Mouse (Mus musculus): ENCODE measurements around the gene Dusp10.

GRCm38 (mm10) chr1:184027039-184027438 lies 13.9 kb downstream of the Dusp10 start:
- no peak for TF ChIP-seq CTCF (IDR thresholded peaks at IDR 0.05; ENCODE audit: low read depth)
- no peak for TF ChIP-seq EP300 (IDR thresholded peaks at IDR 0.05; ENCODE audit: low read depth)

Data from heart, postnatal 0 days (tissue).